Mouse (Mus musculus) forebrain, embryonic 16.5 days (tissue): ENCODE data around the gene F7. TPM values are rescaled to one million over a fixed set of nuclear protein-coding genes. Genes with fewer than 3 reads are reported as not detected.

Source experiments
- polyA plus RNA-seq: library from polyadenylated mRNA; unstranded; fragments of >200 nt; fragmentation: Nextera tagmentation; extraction: Ambion mirVana; gene quantifications from 2 replicates; pipeline ENCODE4 v1.2.1, GENCODE M21; 2015

F7 gene
- polyA plus RNA-seq, 1 experiment from 2014 or later: not detected

Other genes starting within 250 kb of the F7 start
- gene Mcf2l, start 152.2 kb upstream of the F7 start, polyA plus RNA-seq: 153 and 163 TPM in 2 replicates
- 0.19 and 0.24 TPM in 2 replicates for gene F10, start 11.3 kb downstream of the F7 start, polyA plus RNA-seq
- gene Proz, start 34.9 kb downstream of the F7 start, polyA plus RNA-seq: 1.7 and 2.2 TPM in 2 replicates
- gene Pcid2, start 79.4 kb downstream of the F7 start, polyA plus RNA-seq: 51.6 and 53.8 TPM in 2 replicates
- gene Cul4a, start 79.6 kb downstream of the F7 start, polyA plus RNA-seq: 70.1 and 80.9 TPM in 2 replicates
- gene Lamp1, start 133.1 kb downstream of the F7 start, polyA plus RNA-seq: 241 and 271 TPM in 2 replicates
- 19.7 and 21.1 TPM in 2 replicates for gene Grtp1, start 174.6 kb downstream of the F7 start, polyA plus RNA-seq
- not detected in 2 replicates for gene Adprhl1, start 228.1 kb downstream of the F7 start, polyA plus RNA-seq